Mouse (Mus musculus) midbrain, embryonic 16.5 days (tissue): ENCODE data around the gene Gpm6b. TPM values are rescaled to one million over a fixed set of nuclear protein-coding genes. Genes with fewer than 3 reads are reported as not detected.

Experiments used
- ATAC-seq: fragments of 200-750 bp; cut with Nextera tagmentation; 2 replicates; pipeline ENCODE4 v1.8.0; 2017; ENCODE audit warnings: moderate TSS enrichment
- H3K27ac ChIP-seq: fragments of 300-500 bp; sonication (generic); 2 replicates; pipeline ENCODE4 v1.5.1; 2014; ENCODE audit warnings: mild to moderate bottlenecking, low read length, mixed read lengths
- H3K27me3 ChIP-seq: fragments of 300-500 bp; sonication (generic); 2 replicates; pipeline ENCODE4 v1.6.1; 2014; ENCODE audit warnings: low read depth, low read length, mixed read lengths; ENCODE audit not compliant: control insufficient read depth, insufficient read depth
- H3K36me3 ChIP-seq: fragments of 300-500 bp; sonication (generic); 2 replicates; pipeline ENCODE4 v1.6.1; 2014; ENCODE audit warnings: mild to moderate bottlenecking, low read length, moderate library complexity, mixed read lengths; ENCODE audit not compliant: control insufficient read depth, insufficient read depth
- H3K4me1 ChIP-seq: fragments of 300-500 bp; sonication (generic); 2 replicates; pipeline ENCODE4 v1.6.1; 2014; ENCODE audit warnings: mild to moderate bottlenecking, low read length, mixed read lengths; ENCODE audit not compliant: control insufficient read depth, insufficient read depth
- H3K4me2 ChIP-seq: fragments of 300-500 bp; sonication (generic); 2 replicates; pipeline ENCODE4 v1.6.1; 2014; ENCODE audit warnings: mild to moderate bottlenecking, low read length, mixed read lengths
- H3K4me3 ChIP-seq: fragments of 300-500 bp; sonication (generic); 2 replicates; pipeline ENCODE4 v1.5.1; 2014; ENCODE audit warnings: low read depth, mild to moderate bottlenecking, low read length, moderate library complexity, mixed read lengths
- H3K9ac ChIP-seq: fragments of 300-500 bp; sonication (generic); 2 replicates; pipeline ENCODE4 v1.6.1; 2014; ENCODE audit warnings: low read depth, low read length, mixed read lengths
- H3K9me3 ChIP-seq: fragments of 300-500 bp; sonication (generic); replicated peaks from 2 replicates; pipeline ENCODE4 v1.6.1; 2014; ENCODE audit warnings: mild to moderate bottlenecking, low read length, mixed read lengths; ENCODE audit not compliant: control insufficient read depth, poor library complexity, severe bottlenecking
- whole genome bisulfite sequencing: fragments of 180-500 bp; shearing (Covaris S2); extraction: QIAGEN DNeasy Blood & Tissue Kit; methylation state at CpG from one replicate; pipeline ENCODE4 v1.1.7; 2014; 5-methylcytosine and 5-hydroxymethylcytosine counted together
- polyA plus RNA-seq: library from polyadenylated mRNA; unstranded; fragments of >200 nt; fragmentation: Nextera tagmentation; extraction: Ambion mirVana; gene quantifications from 2 replicates; pipeline ENCODE4 v1.2.1, GENCODE M21; 2015

Gene Gpm6b
- polyA plus RNA-seq, 1 experiment from 2014 or later = 282 TPM

DNA sequence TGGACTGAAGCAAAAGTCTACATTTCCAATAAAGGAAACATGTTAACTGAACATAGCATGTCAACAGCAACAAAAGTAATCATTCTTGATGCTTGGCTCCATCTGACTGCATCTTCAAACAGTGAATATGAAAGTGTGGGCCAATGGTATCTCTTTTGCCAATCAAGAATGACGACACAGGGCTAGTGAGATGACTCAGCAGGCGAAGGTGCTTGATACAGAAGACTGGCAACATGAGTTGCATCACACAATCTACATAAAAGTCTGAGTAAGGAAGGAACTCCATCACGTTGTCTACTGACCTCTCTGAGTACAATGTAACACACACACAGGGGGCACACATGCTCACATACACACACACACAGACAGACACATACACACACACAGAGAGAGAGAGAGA is 9.0 kb upstream of the Gpm6b start:
- WGBS = 82% methylated on average over 3 of the region's 3 CpGs
- H3K27me3 ChIP-seq = peaks cover 4% of the 10 kb centered on the region; the same call in 1 of the 2 replicates
- H3K4me1 ChIP-seq = no peaks in the 10 kb centered on the region
- no peak overlapping the region for H3K9ac ChIP-seq
- H3K4me3 ChIP-seq = no peak overlapping the region
- no peak overlapping the region for H3K27ac ChIP-seq
- ATAC-seq = no peak
- H3K36me3 ChIP-seq = no peaks in the 10 kb centered on the region
- H3K9me3 ChIP-seq = no peaks in the 10 kb centered on the region
- H3K4me2 ChIP-seq = no peak overlapping the region

GRCm38 (mm10) chrX:166230515-166231267 is 8.0 kb upstream of the Gpm6b start:
- H3K9ac ChIP-seq = no peak overlapping the region
- WGBS = 88% methylated on average over 6 of the region's 6 CpGs
- no peak overlapping the region for H3K4me2 ChIP-seq
- no peaks in the 10 kb centered on the region for H3K36me3 ChIP-seq
- H3K4me1 ChIP-seq = no peaks in the 10 kb centered on the region
- no peak overlapping the region for H3K4me3 ChIP-seq
- no peak overlapping the region for H3K27ac ChIP-seq
- ATAC-seq = no peak
- H3K27me3 ChIP-seq = peaks cover 4% of the 10 kb centered on the region; the same call in 1 of the 2 replicates
- no peaks in the 10 kb centered on the region for H3K9me3 ChIP-seq

- Histone ChIP-seq H3K27ac (no peak overlapping the region), H3K9me3 (no peaks in the 10 kb centered on the region), H3K4me2 (no peak overlapping the region), H3K9ac (no peak overlapping the region), H3K36me3 (no peaks in the 10 kb centered on the region), H3K4me1 (no peaks in the 10 kb centered on the region), H3K27me3 (peaks cover 6% of the 10 kb centered on the region), H3K4me3 (no peak overlapping the region)
- WGBS = 57% methylated on average over 2 of the region's 2 CpGs
- no peak for ATAC-seq
Observed at GRCm38 (mm10) chrX:166236131-166236530, 2.6 kb upstream of the Gpm6b start.

DNA sequence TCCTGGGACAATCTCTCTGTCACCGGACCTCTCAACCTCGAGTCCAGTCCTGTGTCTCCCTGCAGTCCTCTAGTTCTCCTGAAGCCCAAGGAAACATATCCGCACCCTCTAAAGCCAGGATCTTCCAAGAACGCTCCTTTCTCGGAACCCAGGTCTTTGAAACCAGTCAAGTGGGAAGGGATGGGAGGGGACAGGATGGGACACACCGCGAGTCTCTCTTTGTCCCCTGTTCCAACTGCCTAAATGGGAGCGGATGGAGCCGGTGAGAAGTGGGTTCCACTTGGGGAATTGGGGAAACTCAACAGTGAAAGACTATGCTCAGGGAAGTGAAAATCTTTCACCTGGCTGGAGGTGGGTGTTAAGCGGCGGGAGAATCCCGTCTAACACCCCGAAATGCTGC is 809 bp downstream of the Gpm6b start:
- Histone ChIP-seq H3K9me3 (no peaks in the 10 kb centered on the region), H3K36me3 (no peaks in the 10 kb centered on the region), H3K27ac (peak overlapping the region; percentile 72), H3K27me3 (peaks cover 2% of the 10 kb centered on the region), H3K4me2 (peak overlapping the region; percentile 69), H3K4me1 (no peaks in the 10 kb centered on the region), H3K4me3 (peak overlapping the region; percentile 60), H3K9ac (peak overlapping the region; percentile 72)
- 25% methylated on average over 13 of the region's 13 CpGs for WGBS
- ATAC-seq = peak; percentile 49

DNA sequence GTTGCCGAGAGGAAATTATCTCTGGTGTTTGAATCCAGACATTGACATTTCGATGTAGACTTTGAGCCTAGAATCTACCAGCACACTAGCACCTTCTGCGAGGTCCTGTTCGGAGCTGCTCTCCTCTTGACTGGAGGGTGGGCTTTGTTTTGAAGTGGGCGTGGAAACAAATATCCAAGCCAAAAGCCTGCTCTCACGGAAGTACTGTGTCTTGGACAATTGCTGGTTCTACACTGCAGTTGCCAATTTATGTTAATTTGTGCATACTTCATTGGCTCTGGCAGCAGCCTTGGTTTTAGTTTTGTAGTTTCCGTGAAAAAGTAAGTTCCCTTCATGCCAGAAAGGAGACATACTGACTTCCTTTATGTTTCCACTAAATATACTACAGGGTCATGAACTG is 2.0 kb downstream of the Gpm6b start:
- 46% methylated on average over 7 of the region's 7 CpGs for WGBS
- no peaks in the 10 kb centered on the region for H3K4me1 ChIP-seq
- no peak overlapping the region for H3K4me2 ChIP-seq
- H3K27ac ChIP-seq = no peak overlapping the region
- H3K4me3 ChIP-seq = no peak overlapping the region
- ATAC-seq = no peak
- no peaks in the 10 kb centered on the region for H3K9me3 ChIP-seq
- no peaks in the 10 kb centered on the region for H3K36me3 ChIP-seq
- no peak overlapping the region for H3K9ac ChIP-seq
- H3K27me3 ChIP-seq = peaks cover 2% of the 10 kb centered on the region

DNA sequence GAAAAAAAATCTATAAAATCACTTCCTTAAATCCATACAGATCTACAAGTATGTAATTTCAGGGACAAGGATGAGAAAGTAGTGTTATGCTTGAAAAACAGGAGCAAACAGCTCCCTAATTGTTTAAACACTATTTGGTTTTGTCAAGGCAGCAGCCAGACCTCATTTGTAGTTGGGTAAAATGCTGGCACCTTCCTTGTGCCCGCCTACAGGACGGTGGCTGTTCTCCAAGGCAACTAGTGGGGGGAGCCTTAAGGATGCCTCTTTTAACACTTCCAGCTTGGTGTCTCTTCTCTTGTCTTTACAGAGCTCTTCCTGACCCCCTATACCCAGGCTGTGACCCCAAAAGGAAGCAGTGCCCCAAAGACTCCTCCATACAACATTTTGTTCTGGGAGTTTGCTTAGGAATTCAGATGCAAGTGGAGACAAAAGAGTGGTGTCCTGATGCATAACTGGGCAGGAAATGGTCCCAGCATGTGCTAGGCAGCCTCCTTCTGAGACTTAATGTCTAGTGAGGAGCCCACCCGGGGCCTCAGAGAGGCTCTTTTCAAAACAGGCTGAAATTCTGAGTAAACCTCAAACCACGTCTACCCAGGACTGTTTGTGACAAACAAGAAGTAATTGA is 4.7 kb downstream of the Gpm6b start:
- Histone ChIP-seq H3K27ac (no peak overlapping the region), H3K4me3 (no peak overlapping the region), H3K9me3 (no peaks in the 10 kb centered on the region), H3K36me3 (no peaks in the 10 kb centered on the region), H3K4me1 (no peaks in the 10 kb centered on the region), H3K9ac (no peak overlapping the region), H3K27me3 (no peaks in the 10 kb centered on the region; the same call in 1 of the 2 replicates), H3K4me2 (no peak overlapping the region)
- WGBS = 62% methylated on average over 4 of the region's 4 CpGs
- ATAC-seq = no peak

DNA sequence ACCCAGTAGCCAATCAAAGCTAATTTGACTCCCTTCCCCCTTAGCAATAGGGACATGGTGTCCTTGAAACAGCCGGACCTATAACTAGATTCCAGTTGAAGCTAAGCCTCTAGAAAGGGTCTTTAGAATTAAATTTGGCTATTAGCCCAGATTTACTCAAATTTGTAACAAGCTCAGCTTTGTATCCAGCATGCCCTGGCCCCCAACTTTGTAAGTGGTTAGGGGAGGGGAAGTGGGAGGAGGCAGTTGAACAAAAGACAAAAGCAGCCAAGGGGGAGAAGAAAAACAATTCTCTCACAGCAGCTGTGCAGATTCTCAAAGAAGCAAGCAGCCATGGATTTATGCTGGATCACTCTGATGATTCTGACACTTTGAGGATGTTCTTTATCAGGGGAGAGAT is 32.8 kb downstream of the Gpm6b start:
- peak; percentile 75 for ATAC-seq
- no peaks in the 10 kb centered on the region for H3K9me3 ChIP-seq
- H3K4me1 ChIP-seq = peaks cover 2% of the 10 kb centered on the region; the same call in 1 of the 2 replicates
- no peaks in the 10 kb centered on the region for H3K36me3 ChIP-seq
- no peaks in the 10 kb centered on the region for H3K27me3 ChIP-seq
- peak overlapping the region; percentile 48; the same call in 1 of the 2 replicates for H3K27ac ChIP-seq
- H3K4me2 ChIP-seq = no peak overlapping the region
- WGBS = 20% methylated on average over 1 of the region's 1 CpGs
- H3K9ac ChIP-seq = no peak overlapping the region
- no peak overlapping the region for H3K4me3 ChIP-seq

DNA sequence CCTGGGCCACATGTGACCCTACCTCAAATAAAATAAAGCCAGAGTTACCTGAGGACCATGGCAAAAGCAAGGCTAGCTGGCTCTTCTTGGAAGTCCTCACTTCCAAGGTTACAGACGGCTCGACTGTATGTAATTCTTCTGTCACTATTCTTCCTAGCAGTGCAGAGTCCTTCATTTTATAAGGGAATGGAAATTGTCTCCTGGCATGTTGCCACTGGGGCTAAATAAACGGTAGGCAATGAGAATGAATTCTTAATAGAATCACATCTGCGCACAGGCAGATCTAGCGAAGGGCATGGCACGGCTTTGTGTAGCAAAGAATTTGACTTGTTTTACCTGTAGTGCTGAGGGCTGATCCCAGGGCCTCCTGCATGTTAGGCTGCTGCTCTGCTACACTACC is 33.9 kb downstream of the Gpm6b start:
- ATAC-seq = no peak; the same call in 1 of the 2 replicates
- Histone ChIP-seq H3K36me3 (no peaks in the 10 kb centered on the region), H3K27me3 (no peaks in the 10 kb centered on the region), H3K9me3 (no peaks in the 10 kb centered on the region), H3K4me2 (no peak overlapping the region), H3K4me1 (peaks cover 2% of the 10 kb centered on the region; the same call in 1 of the 2 replicates), H3K4me3 (no peak overlapping the region), H3K27ac (no peak overlapping the region), H3K9ac (no peak overlapping the region)
- 57% methylated on average over 6 of the region's 6 CpGs for WGBS

DNA sequence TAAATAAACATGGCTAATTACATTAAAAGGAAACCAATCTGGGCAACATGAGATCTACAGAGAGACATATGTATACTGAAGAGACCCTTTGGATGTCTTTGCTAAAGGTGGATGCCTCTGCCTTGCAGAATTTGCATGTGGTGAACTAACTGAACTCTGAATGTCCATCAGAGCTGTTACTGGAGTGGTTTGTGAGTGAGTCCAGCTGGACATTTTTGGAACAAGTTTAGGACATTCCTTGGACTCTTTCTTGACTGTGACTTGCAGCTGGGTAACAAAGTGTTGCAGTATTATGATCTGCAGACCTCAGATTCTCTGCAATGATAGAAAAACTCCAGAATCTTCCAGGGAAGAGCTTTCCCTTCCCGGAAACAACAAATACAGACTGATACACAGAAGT is 41.1 kb downstream of the Gpm6b start:
- Histone ChIP-seq H3K36me3 (no peaks in the 10 kb centered on the region), H3K4me3 (no peak overlapping the region), H3K27me3 (no peaks in the 10 kb centered on the region), H3K4me1 (no peaks in the 10 kb centered on the region), H3K4me2 (no peak overlapping the region), H3K9me3 (no peaks in the 10 kb centered on the region), H3K27ac (no peak overlapping the region), H3K9ac (no peak overlapping the region)
- ATAC-seq = no peak
- WGBS = 96% methylated on average over 1 of the region's 1 CpGs
